Mouse (Mus musculus) embryonic facial prominence, embryonic 13.5 days (tissue): Measurements from ENCODE around the gene Nol6. TPM values are rescaled to one million over a fixed set of nuclear protein-coding genes. Genes with fewer than 3 reads are reported as not detected.

Source experiments
- ATAC-seq: fragments of 200-750 bp; cut with Nextera tagmentation; 2 replicates; pipeline ENCODE4 v1.8.0; 2017; ENCODE audit warnings: low read depth; ENCODE audit not compliant: insufficient number of reproducible peaks, insufficient read depth, low FRiP score, low TSS enrichment
- H3K27ac ChIP-seq: fragments of 300-500 bp; sonication (generic); 2 replicates; pipeline ENCODE4 v1.5.1; 2015; ENCODE audit warnings: moderate library complexity, mild to moderate bottlenecking, inconsistent platforms
- H3K27me3 ChIP-seq: fragments of 300-500 bp; sonication (generic); 2 replicates; pipeline ENCODE4 v1.6.1; 2015; ENCODE audit warnings: mild to moderate bottlenecking, inconsistent platforms
- H3K36me3 ChIP-seq: fragments of 300-500 bp; sonication (generic); 2 replicates; pipeline ENCODE4 v1.6.1; 2015; ENCODE audit warnings: mild to moderate bottlenecking, inconsistent platforms
- H3K4me1 ChIP-seq: fragments of 300-500 bp; sonication (generic); 2 replicates; pipeline ENCODE4 v1.6.1; 2015; ENCODE audit warnings: inconsistent platforms
- H3K4me2 ChIP-seq: fragments of 300-500 bp; sonication (generic); 2 replicates; pipeline ENCODE4 v1.6.1; 2015; ENCODE audit warnings: moderate library complexity, mild to moderate bottlenecking, inconsistent platforms
- H3K4me3 ChIP-seq: fragments of 300-500 bp; sonication (generic); 2 replicates; pipeline ENCODE4 v1.5.1; 2015; ENCODE audit warnings: mild to moderate bottlenecking, inconsistent platforms
- H3K9ac ChIP-seq: fragments of 300-500 bp; sonication (generic); 2 replicates; pipeline ENCODE4 v1.6.1; 2015; ENCODE audit warnings: mild to moderate bottlenecking, inconsistent platforms
- H3K9me3 ChIP-seq: fragments of 300-500 bp; sonication (generic); 2 replicates; pipeline ENCODE4 v1.6.1; 2016; ENCODE audit warnings: inconsistent platforms
- WGBS: fragments of 180-500 bp; shearing (Covaris S2); methylation state at CpG from one replicate; pipeline ENCODE4 v1.1.7; 2015; ENCODE audit warnings: mixed read lengths; 5-methylcytosine and 5-hydroxymethylcytosine counted together
- polyA plus RNA-seq: library from polyadenylated mRNA; unstranded; fragments of >200 nt; fragmentation: Nextera tagmentation; extraction: Ambion mirVana; gene quantifications from 2 replicates; pipeline ENCODE4 v1.2.1, GENCODE M21; 2015

The Nol6 gene
- polyA plus RNA-seq, 1 experiment from 2014 or later = 27.9 TPM

DNA sequence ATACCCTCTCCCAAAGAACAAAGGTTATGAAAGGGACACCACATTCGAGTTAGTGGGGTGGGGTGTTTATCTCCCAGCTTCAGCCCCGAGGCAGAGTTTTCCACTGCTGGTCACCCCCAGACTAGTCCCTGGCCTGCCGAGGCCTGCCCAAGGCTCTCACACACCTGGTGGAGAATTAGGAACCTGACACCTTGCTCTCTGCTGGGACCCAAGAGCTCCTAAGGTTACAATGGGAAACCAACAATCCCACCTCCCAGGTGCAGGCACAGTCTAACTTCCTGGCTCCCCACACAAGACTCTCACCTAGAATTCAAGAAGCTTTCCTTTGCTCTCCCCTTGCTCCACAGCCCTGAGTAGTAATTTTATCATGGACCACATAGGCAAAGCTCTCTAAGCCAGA is 7.4 kb downstream of the Nol6 start:
- Histone ChIP-seq H3K9ac (no peak overlapping the region), H3K9me3 (no peaks in the 10 kb centered on the region), H3K27me3 (no peaks in the 10 kb centered on the region), H3K4me3 (no peak overlapping the region), H3K4me1 (no peaks in the 10 kb centered on the region), H3K4me2 (no peak overlapping the region), H3K27ac (0 out of 2 replicates have a peak overlapping the region, but pooled peaks have one; percentile 28), H3K36me3 (peaks cover 80% of the 10 kb centered on the region)
- 59% methylated on average over 3 of the region's 3 CpGs for WGBS
- no peak for ATAC-seq

DNA sequence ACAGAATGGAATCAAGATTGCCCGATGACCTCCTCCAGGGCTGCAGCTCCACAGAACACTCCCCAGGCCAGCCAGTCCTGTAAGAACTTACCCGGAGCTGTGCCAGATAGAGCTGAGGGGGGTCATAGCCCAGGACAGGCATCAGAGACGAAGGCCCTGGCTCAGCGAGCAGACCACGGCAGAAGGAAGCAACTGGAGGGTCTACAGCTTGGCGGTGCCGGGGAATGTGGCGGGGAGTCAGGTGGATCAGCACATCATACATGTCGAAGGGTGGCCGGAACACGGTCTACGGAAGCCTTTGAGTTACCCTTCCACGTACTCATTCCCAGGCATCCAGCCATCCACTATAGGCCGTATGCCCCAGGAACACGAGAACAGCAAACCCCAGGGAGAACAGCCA is 8.5 kb downstream of the Nol6 start:
- H3K36me3 ChIP-seq = peaks cover 70% of the 10 kb centered on the region
- no peak overlapping the region for H3K4me2 ChIP-seq
- 95% methylated on average over 15 of the region's 15 CpGs for WGBS
- H3K4me3 ChIP-seq = no peak overlapping the region
- no peaks in the 10 kb centered on the region for H3K4me1 ChIP-seq
- no peaks in the 10 kb centered on the region for H3K9me3 ChIP-seq
- H3K9ac ChIP-seq = no peak overlapping the region
- no peak overlapping the region for H3K27ac ChIP-seq
- no peaks in the 10 kb centered on the region for H3K27me3 ChIP-seq
- no peak for ATAC-seq

DNA sequence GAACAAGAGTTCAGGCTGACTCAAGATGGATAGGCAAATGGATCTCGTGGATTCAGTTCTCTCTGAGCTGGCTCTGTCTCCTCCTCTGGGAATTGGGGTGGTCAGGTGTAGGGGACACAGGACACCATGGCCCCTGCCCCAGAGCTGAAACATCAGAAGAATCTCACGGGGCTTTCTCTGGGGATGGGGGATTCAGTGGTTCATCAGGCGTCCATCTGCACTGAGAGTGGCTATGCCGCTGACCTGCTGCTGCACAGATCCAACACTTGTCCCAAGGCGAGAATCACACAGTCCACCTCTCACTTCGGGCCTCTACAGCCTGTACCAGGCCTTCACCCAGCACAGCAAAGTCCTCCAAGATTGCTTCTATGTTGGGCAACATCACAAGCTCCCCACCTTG is 9.2 kb downstream of the Nol6 start:
- Histone ChIP-seq H3K27ac (0 out of 2 replicates have a peak overlapping the region, but pooled peaks have one; percentile 7), H3K4me3 (no peak overlapping the region), H3K9ac (no peak overlapping the region), H3K27me3 (no peaks in the 10 kb centered on the region), H3K36me3 (peaks cover 62% of the 10 kb centered on the region), H3K4me2 (no peak overlapping the region), H3K4me1 (no peaks in the 10 kb centered on the region), H3K9me3 (no peaks in the 10 kb centered on the region)
- WGBS = 42% methylated on average over 6 of the region's 6 CpGs
- no peak for ATAC-seq

DNA sequence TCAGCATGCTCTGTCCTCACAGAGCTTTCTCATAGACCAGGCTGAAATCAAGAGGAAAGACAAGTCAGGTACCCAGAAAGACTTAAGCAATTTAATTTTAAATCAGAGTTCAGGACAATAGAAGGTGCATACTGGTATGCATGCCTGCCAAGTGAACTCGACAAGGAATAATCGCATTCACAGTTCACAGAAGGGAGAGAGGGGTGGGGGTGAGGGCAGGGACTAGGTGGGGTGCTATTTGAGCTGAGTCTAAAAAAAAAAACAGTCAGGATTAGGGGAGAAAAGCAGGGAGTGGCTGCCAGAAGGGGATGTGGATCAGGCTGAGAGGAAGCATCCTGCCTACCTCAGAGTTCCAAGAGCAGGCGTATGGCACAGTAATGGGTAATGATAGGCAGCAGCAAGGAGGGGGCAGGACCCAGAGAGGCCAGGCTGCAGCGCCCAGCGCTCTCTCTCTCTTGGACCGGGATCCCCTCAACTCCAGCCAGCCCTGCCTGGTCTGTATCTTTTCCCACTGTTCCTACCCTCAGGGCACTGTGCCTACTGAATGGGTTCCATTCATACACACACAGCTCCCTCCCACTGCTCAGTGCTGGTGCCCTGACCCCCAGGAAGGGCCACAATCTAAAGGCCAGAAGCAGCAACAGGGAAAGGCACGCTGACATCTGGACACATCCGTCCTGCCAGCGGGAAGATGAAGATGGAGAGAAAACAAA is 9.7 kb downstream of the Nol6 start:
- 31% methylated on average over 9 of the region's 9 CpGs for WGBS

DNA sequence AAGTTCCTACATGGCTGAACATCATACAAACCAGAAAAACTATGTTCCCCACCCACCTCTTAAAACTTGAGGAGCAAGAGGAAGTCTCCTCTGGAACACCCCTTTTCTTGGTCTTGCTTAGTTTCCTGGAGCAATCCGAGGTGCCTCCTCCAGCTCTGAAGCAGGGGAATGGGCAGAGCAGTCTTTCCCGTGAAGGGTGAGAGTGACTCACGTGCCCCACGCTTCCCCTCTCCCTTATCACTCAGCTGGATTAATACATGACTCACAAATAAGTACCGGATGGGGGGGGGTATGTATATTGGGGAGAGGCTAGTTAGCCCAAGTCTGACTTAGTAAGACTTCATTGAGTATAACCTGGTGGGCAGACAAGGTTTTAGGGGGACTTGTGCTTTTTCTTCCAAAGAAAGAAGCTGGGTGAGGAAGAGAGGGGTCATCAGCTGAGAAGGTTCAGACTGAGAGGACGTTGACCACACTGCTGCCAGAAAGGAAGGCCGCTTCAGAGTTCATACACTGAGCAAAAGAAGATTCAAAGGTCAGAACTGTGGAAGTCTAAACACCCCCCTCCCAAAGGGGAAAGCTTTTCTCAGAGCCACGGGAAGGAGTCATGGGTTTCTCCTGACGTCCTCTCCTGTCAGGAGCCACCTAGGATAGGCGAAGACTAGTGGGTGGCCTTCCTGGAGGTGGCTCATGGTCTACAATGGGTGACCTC is 15.4 kb downstream of the Nol6 start:
- peaks cover 2% of the 10 kb centered on the region; the same call in 1 of the 2 replicates for H3K36me3 ChIP-seq
- WGBS = 84% methylated on average over 10 of the region's 10 CpGs
- no peak for ATAC-seq
- no peak overlapping the region for H3K4me2 ChIP-seq
- peaks cover 7% of the 10 kb centered on the region; the same call in 1 of the 2 replicates for H3K4me1 ChIP-seq
- H3K27me3 ChIP-seq = no peaks in the 10 kb centered on the region
- H3K4me3 ChIP-seq = no peak overlapping the region
- H3K27ac ChIP-seq = no peak overlapping the region
- no peak overlapping the region for H3K9ac ChIP-seq
- H3K9me3 ChIP-seq = no peaks in the 10 kb centered on the region

More for the DNA sequence above, 9.7 kb downstream of the Nol6 start:
- Histone ChIP-seq H3K4me2 (no peak overlapping the region), H3K9ac (no peak overlapping the region), H3K27ac (0 out of 2 replicates have a peak overlapping the region, but pooled peaks have one; percentile 7), H3K9me3 (no peaks in the 10 kb centered on the region), H3K4me3 (no peak overlapping the region), H3K36me3 (peaks cover 57% of the 10 kb centered on the region), H3K27me3 (no peaks in the 10 kb centered on the region), H3K4me1 (no peaks in the 10 kb centered on the region)
- no peak for ATAC-seq

DNA sequence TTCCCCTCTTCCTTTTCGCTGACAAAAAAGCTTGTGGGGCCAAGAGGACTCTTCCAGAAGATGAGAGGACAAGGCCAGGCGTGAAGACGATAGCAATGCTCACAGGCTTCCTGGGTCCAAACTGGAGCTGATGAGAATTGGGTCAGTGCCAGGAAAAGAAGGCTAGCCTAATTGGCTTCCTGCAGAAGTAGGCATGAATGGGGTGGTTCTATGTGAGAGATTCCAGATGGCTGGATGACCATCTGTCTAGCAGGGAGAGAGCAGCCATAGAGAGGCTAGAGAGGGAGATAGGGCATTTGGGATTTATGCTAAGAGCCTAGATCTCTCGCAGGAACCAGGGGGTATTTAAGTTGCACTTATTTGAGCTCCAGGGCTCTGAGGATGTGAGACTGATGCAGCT is 16.8 kb downstream of the Nol6 start:
- Histone ChIP-seq H3K27me3 (no peaks in the 10 kb centered on the region), H3K9ac (no peak overlapping the region), H3K9me3 (no peaks in the 10 kb centered on the region), H3K4me2 (no peak overlapping the region), H3K36me3 (no peaks in the 10 kb centered on the region), H3K27ac (no peak overlapping the region), H3K4me1 (peaks cover 7% of the 10 kb centered on the region; the same call in 1 of the 2 replicates), H3K4me3 (no peak overlapping the region)
- 79% methylated on average over 4 of the region's 4 CpGs for WGBS
- no peak for ATAC-seq

DNA sequence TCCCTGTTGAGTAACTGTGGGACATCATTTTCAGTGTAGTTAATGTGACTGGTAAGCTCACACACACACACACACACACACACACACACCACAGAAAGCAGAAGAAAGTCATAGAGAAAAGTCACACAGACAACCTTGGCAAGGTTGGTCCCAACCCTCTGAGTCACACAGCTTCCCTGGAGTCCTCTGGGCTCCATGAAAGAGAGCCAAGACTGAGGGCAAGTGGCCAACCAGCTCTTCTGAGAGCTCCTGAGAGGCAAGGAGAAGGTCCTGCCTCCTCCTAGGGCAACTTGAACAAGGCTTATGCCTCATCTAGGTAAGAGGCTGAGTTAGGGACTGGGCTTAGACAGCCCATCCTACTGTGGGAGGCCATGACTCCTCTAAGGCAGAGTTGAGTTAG is 21.4 kb downstream of the Nol6 start:
- Histone ChIP-seq H3K4me1 (peaks cover 16% of the 10 kb centered on the region; the same call in 1 of the 2 replicates), H3K4me3 (no peak overlapping the region), H3K27me3 (peaks cover 12% of the 10 kb centered on the region), H3K4me2 (no peak overlapping the region), H3K36me3 (no peaks in the 10 kb centered on the region), H3K9me3 (no peaks in the 10 kb centered on the region), H3K9ac (no peak overlapping the region), H3K27ac (no peak overlapping the region)
- ATAC-seq = no peak

DNA sequence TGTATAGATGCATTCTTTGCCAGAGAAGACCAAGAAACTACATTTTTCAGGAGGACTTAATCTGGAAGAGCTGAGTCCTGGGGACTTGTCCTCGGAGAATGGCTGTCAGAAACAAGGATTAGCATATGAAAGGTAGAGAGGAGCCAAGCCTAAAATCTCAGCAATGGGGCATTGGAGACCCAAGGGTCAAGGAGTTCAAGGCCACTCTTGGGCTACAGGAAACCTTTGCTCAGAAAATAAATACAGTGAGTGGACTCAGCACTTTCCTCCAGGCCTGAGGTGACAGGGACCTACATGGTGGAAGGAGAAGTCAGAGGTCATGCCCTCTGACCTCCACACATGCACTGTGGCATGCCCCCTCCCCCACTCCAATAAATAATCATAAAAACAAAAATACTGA is 23.3 kb downstream of the Nol6 start:
- H3K9ac ChIP-seq = no peak overlapping the region
- no peaks in the 10 kb centered on the region for H3K9me3 ChIP-seq
- peaks cover 31% of the 10 kb centered on the region for H3K27me3 ChIP-seq
- ATAC-seq = no peak
- no peak overlapping the region for H3K4me2 ChIP-seq
- 56% methylated on average over 1 of the region's 1 CpGs for WGBS
- H3K4me3 ChIP-seq = no peak overlapping the region
- no peaks in the 10 kb centered on the region for H3K36me3 ChIP-seq
- peaks cover 17% of the 10 kb centered on the region for H3K4me1 ChIP-seq
- H3K27ac ChIP-seq = no peak overlapping the region

DNA sequence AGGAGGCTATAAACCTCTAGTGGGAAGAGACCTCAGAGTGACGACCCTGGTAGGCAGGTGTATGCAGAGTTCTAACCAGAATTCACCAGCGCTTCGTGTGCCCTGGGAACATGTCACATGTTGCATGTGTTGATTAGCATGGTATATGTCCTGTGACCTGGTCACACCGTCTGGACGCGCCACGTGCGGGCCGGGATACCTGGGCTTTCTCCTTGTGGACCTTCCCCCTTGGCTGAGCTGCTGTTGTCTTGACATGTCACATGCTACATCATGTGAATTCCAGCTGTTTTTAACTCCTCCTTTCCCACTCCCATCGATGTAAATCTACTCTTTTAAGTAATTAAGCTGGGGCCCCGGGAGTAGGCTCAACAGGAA is 25.7 kb downstream of the Nol6 start:
- peaks cover 34% of the 10 kb centered on the region for H3K27me3 ChIP-seq
- no peaks in the 10 kb centered on the region for H3K36me3 ChIP-seq
- 12% methylated on average over 11 of the region's 11 CpGs for WGBS
- H3K4me2 ChIP-seq = peak overlapping the region; percentile 94
- H3K9ac ChIP-seq = 0 out of 2 replicates have a peak overlapping the region, but pooled peaks have one; percentile 70
- no peak for ATAC-seq
- H3K4me1 ChIP-seq = peaks cover 26% of the 10 kb centered on the region
- H3K27ac ChIP-seq = no peak overlapping the region
- H3K9me3 ChIP-seq = no peaks in the 10 kb centered on the region
- peak overlapping the region; percentile 49 for H3K4me3 ChIP-seq

DNA sequence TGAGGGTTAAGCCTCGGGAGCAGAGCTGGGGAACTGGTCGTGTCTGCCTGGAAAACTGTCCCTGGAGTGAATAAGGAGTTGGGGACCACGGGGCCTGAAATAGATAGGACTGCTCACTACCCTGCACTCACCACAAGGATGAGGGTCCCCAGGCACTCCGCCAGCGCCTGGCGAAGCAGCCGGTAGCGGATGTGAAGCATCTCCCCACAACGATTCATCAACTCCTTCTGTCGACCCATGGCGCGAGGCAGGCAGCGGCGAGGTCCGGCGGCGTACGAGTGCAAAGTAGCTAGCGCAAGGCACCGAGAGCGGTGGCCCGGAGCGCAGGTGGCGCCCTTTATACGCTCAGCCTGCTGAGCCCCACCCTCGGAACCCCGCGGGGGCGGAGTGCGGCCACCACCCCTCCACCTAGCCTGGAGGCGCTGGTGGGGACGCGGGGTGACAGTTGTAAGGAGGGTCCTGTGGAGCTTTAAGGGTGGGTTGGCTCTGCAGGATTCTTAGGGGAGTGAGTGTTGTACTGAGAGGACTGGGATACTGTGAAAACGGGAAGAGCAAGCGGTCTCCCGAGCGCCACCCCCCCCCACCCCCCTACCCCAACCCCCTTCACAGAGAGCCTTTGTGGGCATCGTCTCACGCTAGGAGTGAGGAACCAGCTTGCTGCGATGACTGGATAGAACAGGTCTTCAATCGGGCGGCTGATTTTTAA is 26.2 kb downstream of the Nol6 start, which contains the start of gene Aqp3:
Aqp3 (minus strand) TSS at position 313 of the 706 bp plus-strand sequence.
- WGBS = 1% methylated on average over 42 of the region's 42 CpGs
- Histone ChIP-seq H3K4me2 (peak within 1 kb of the TSS; percentile 94), H3K4me1 (peaks cover 26% of the 10 kb centered on the region), H3K9me3 (no peaks in the 10 kb centered on the region), H3K36me3 (no peaks in the 10 kb centered on the region), H3K27me3 (peaks cover 34% of the 10 kb centered on the region), H3K9ac (peak within 1 kb of the TSS; percentile 70), H3K27ac (no peak within 1 kb of the TSS), H3K4me3 (peak within 1 kb of the TSS; percentile 49)
- ATAC-seq = 0 out of 2 replicates have a peak, but pooled peaks have one; percentile 15

DNA sequence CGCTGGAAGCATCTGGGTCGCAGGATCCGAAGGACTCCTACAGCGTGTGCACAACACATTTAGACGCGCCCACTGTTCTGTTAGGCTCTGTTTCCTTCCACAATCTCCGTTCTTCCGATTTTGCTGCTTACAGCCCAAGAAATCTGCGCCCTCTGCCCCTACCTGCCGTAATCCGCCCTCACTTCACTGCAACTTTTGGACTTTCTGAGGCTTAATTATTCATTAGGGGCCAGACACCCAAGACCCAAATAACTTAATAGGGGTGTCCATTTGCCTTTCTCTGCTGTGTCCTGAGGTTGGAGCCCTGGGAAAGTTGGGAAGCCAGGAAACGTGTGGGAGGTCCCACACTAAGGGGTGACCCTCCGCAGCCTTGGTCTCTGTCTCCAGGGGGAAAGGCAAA is 26.9 kb downstream of the Nol6 start:
- Histone ChIP-seq H3K27me3 (peaks cover 34% of the 10 kb centered on the region), H3K36me3 (no peaks in the 10 kb centered on the region), H3K9me3 (no peaks in the 10 kb centered on the region), H3K9ac (no peak overlapping the region), H3K27ac (no peak overlapping the region), H3K4me3 (peak overlapping the region; percentile 49), H3K4me2 (peak overlapping the region; percentile 94), H3K4me1 (peaks cover 26% of the 10 kb centered on the region)
- 28% methylated on average over 13 of the region's 13 CpGs for WGBS
- ATAC-seq = no peak
